Mouse (Mus musculus): ENCODE results near the gene Olfr520.
A peak's percentile ranks its signal among the peaks of the same experiment; 100 is the strongest.
"Not testable (repeated sequence)": the region's sequence is repeated elsewhere in the genome, so short reads cannot be mapped to it uniquely, and the experiment has no call there.

Olfr520 gene

DNA sequence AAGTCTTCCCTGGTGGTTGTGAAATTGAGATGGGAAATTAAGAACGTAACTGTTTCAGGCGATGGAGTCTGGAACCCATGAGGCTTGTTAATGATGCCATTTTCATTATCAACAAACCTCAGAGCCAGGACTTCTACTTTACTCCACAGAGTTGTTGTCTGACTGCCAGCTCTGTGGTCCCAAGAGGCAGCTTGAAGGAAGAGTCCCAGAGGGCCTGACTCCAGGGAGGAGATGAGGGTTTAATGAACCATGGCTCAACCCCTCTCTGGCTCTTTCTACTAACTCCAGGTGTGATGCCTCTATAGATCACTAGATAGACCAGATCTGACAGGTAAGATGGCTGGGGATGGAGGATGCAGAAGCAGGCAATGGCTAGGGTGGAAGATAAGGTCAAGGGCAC is at the start of gene Olfr520:
Olfr520 (plus strand) TSS at position 301 of the 400 bp plus-strand sequence.
- no peak for DNase-seq (ENCODE audit: extremely low spot score, low spot score)

DNA sequence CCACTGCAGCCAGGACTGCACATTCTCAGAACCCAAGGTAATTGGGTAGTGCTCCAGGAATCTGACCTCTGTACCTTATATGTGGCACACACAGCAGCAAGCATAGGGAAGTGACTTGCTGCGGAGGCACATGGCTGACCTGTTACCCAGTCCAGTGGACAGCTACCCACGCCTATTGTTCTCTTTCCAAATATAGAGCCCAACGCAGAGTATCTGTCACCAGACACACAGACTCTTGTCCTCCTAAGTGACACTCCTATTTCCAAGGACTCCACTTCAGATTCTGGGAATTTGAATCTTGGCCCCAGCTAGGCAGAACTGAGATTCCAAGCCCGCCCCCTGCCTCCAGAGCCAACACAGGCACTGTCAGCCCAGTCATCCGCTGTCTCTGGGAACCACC is 49.3 kb upstream of the Olfr520 start:
- no peak for DNase-seq (ENCODE audit: extremely low spot score, low spot score)

DNA sequence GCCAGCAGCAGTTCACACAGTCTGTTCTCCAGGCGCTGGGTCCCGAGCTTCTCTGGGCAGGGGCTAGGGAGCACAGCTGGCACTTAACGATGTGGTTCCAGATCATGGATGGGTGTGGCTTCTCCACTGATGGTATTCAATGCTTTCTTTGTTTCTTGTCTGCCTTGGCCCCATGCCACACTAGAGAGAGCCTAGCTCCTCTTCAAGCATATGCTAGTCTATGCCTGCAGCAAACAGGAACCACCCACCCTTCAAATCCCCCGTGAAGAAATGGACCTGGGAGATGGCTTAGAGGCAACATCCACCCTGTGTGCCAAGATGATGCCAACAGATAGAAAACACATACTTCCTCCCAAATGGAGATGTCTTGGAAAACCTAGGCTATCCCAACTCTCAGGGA is 46.0 kb upstream of the Olfr520 start:
- no peak for DNase-seq (ENCODE audit: extremely low spot score, low spot score)

DNA sequence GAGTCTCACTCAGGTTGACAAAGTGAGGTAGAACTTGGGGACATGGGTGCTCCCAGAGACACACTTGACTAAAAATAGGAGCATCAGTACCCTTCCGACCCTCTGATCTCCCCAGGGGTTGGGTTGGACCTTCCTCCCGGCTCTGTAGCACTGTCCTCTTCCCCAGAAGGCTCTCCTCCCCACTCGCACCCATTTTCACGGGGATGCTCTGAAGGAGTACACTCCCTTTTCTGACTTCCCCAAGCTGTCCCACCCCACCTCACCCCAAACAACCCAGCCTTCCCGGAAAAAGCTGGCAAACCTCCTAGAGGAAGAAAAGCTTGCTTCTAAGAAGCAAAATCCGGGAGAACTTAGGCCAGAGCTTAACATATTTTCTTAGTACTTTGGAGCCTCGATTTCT is 39.3 kb upstream of the Olfr520 start:
- no peak for DNase-seq (ENCODE audit: extremely low spot score, low spot score)

DNA sequence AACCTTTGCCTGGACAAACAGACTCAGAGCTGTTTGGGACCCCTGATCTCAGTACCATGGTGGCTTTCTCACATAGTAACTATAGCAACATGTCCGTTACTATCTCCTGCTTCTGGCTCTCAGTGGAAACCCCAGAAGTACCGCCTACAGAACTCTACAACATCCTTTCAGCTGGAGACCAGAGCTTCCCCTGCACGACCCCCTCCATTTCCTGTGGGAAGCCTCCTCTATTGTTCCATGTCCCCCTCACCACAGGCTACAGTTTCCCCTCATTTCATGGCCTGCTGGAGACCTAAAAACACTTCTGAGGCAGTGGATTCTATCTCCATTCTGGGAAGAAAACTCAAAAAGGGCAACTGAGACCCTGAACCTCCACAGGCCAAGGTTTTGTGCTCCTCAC is 37.7 kb upstream of the Olfr520 start:
- no peak for DNase-seq (ENCODE audit: extremely low spot score, low spot score)

DNA sequence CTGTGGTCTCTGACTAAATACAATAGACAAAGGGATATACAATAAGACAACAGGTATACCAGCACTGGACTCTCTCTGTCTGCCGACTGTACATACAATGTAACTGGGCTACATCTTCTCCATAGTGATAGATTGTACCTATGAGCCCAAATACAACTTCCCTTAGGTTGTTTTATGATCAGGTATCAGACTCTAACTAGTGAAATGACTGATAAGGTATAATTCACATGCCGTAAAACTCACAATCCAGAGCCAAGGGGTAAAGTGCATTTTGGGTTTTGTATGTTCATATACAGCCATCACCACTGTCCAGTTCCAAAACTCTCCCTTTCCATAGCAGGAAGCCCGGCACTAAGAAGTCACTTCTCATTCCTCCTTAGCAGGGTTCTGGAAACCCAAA is 36.7 kb upstream of the Olfr520 start:
- no peak for DNase-seq (ENCODE audit: extremely low spot score, low spot score)

DNA sequence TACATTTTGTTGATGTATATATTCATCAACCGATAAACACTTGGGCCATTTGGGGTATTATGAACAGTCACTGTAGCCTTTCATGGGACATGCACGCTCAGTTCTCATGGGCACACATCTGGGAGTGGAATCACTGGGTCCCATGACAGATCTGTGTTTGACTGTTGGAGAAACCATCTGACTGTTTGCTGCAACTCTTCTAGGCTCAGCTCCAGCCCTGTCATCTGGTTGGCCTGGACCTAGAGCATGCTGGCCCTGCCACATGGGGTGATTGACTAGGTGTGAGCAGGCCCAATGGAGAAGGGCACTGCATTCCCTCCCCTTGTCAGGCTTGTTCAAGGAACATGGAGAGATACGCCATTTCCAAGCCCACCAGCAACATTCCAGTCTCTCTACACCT is 36.1 kb upstream of the Olfr520 start:
- DNase-seq (ENCODE audit: extremely low spot score, low spot score), result no peak

DNA sequence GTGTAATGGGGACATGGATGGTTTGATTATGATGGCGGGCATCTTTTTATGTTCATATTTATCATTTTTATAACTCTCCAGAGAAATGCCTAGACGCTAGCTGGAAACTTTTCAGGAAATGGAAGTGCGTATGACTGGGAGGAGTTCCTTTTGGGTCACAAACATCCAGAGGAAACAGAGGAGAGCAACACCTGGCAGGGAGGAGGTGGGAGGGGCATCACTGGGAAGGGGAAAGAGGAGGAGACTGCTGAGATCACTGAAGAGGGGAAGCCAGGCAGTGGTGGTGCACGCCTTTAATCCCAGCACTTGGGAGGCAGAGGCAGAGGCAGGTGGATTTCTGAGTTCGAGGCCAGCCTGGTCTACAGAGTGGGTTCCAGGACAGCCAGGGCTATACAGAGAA is 35.6 kb upstream of the Olfr520 start:
- DNase-seq (ENCODE audit: extremely low spot score, low spot score), result not testable (repeated sequence)

DNA sequence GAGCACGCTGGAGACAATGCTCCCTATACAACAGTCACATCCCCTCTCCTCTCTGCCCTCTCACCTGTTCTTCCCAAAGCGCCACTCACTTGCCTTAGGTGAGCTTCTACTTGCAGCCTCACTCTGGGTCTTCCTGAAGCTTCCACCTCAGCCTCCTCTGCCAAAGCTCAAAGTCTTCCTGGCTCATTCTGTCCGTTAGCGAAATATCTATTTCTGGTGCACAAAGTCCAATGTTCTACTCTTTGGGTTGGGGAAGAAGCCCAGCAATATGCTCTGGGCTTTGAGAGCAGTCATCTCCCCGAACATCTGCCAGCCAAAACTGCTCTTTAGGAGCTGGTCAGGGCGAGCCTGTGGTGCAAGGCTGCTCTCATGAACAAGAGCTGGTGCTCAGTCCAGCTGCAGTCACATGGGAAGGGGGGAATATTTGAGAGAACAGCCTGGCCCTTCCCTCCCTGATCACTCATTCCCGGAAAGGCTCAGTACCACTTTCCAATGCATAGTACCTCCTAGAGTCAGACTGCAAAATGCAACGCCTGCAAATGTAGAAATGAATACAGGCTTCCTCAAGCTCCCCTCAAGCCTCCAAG is 34.5 kb upstream of the Olfr520 start:
- DNase-seq (ENCODE audit: extremely low spot score, low spot score), result no peak

DNA sequence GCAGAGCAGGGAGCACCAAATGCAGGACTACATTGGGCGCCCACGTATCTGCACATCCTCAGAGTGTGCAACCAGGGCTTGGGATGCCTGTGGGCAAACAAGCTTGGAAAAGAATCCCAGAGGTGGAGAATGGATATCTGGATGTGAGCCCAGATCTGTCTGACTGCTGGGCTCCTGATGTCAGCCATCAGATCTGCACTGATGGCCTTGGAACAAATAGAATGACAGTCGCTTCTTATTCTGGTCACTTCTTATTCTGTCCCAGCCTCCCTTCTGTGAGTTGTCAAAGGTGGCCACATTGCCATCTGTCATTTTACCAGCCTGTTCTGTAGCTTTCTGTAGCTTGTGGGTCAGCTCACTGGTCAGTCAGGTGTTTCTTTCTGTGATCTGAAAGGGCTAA is 31.5 kb upstream of the Olfr520 start:
- no peak for DNase-seq (ENCODE audit: extremely low spot score, low spot score)

DNA sequence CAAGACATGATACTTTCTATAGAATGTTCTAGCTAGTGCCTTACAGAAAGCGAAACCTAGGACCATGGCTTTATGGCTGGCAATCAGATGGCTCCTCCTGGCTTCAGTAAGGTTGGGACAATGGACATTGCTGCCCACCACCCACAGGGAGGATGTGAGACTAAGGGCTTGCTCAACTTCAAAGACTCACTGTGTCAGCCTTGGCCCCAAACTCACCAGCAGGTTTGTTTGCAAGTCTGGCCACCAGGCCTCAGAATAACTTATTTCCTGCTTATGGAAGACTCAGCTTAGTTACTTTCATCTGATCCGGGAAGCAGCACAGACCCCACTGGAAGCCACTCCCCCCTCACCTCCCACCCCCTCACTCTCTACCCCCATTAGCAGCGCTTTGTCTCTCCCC is 31.0 kb upstream of the Olfr520 start:
- DNase-seq (ENCODE audit: extremely low spot score, low spot score), result no peak

DNA sequence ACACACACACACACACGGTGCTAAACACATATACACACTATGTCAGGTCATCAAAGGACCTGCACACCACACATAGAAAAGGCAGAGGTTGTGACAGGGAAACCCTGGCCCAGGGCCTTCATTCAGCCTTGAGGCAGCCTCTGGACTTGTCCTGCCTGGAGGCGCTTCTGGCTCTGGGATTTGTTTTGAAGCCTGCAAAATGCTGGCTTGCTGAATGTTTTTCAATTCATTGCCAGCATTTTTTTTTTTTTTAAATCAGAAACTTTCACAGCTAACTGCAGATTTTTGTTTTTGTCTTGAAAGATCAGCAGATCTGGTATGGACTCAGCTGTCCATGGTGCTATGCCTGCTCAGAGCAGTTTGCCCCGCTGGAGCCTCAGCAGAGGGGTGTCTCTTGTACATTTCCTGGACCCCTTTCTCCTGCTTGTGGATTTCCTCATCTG is 30.3 kb upstream of the Olfr520 start:
- no peak for DNase-seq (ENCODE audit: extremely low spot score, low spot score)

DNA sequence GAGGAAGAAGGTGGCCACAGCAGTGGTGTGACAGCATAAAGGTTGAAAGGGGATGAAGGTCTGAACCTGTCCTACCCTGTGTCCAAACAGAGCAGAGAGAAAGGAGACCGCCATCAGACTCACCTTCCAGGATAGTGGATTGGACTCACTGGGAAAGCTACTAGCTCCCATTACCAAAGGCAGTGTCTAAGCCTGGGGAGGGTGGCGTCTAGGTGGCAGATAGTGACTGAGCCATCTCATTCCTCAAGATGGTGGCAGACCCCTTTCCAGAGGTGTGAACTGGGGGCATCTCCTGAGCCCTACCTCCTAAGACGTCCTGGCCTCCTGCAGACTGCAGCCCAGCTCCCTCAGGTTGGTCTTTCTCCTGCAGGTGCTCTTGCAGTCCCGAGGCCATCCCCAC is 29.4 kb upstream of the Olfr520 start:
- DNase-seq (ENCODE audit: extremely low spot score, low spot score), result no peak

DNA sequence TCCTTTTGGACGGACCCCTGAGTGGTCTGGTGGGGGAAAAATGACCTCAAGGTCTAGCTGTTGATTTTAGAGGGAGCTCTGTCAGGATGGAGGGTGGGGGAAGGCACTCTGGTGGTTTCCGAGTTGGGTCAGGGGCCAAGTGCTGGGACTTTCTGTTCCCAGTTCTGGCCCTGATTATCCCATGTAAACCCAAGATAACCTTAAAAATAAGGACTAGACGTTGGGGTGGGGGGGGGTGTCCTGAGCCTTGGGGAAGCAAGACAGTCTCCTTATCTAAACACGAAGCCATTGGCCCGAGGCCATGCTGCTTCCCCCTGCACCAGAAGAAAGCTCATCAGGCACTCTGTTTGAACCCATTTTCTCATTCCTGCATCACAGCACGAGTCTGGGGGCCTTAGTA is 27.9 kb upstream of the Olfr520 start:
- DNase-seq (ENCODE audit: extremely low spot score, low spot score), result no peak

DNA sequence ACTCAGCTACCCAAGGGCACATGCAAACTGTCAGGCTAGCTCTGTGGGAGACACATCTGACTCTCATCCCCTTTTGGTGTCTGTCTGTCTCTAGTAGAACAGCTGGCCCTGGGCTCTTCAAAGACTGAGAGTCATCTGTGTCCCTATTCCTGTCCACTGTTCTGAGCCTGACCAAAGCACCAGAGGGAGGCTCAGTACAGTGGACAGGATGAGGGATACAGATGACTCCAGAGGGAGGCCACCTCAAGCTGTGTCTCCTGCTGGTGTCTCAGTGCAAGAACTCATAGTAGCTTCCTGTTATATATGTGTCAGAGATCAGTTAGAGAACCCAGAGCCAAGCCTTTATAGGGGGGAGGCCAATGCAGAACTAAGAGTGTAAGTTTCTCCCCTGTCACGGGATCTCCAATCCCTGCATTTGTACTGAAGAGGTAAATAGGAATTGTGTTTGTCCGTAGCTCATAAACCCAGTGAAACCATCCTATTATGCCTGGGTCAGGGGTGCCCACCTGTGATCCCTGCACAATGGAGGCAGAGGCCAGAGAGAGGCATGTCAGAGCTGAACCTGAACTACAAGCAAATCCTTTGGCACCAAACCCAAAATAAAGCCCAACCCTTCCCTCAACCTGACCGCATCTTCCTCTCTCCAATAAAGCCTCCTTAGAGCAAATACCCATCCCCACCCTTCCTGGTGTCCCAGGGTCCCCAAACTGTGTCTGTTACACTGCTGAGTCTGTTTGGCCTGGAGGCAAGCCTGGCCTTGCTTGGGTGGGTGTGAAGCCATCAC is 25.1 kb upstream of the Olfr520 start:
- DNase-seq (ENCODE audit: extremely low spot score, low spot score), result no peak

DNA sequence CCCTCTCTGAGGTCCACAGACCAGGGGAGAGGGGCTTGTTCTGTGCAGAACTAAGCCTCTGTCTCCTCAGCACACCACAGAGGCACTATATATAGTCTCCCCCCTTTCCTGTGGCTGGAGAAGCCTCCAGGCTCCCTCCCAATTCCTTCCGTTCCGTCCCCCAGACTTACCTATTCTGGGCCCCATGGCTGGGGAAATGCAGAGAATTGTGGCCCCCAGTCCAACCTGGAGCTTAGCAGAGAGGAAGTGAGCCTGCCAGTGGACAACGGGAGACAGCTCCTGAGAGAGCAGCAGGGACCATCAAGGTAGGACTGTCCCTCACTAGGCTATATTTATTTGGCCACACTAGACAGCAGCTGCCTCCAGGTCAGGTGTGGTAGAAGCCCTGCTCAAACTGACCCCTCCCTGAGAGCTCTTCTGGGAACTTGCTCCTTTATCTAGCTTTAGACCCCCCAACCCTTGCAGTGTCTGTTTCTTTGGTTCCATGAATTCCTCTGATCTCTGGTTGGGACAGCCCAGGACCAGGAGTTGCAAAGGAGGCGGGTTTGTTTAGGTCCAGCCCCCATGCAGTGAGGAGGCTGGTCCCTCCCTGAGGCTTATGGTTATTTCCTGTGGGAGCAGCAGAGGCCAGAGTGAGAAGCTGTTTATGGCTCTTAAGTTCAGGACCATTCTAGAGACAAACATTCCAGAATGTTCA is 23.6 kb upstream of the Olfr520 start:
- no peak for DNase-seq (ENCODE audit: extremely low spot score, low spot score)

DNA sequence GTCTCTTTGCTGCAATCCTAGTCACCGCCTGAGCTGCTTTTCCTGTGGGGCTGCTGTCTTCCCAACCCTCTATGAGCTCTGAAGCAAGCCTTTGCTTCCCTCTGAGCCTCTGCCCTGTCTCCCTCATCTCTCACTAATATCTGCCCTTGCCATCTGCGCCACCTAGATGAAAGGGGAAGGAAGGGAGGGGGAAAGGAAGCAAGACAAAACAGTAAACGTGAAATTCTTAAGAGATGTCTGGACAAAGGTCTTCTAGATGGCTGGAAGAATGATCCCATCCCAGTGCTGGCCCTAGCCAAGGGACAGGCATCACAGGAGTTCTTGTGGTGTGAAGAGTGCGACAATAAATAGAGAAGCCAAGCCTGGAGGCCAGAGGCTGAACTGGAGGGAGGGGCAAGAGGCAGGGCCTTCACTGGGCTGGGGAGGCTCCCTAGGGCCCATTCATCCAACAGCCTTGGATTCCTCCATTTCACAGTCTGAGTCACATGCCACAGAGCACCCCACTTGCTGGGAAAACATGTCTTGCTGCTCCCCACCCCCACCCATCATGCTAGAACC is 23.0 kb upstream of the Olfr520 start:
- DNase-seq (ENCODE audit: extremely low spot score, low spot score), result no peak

DNA sequence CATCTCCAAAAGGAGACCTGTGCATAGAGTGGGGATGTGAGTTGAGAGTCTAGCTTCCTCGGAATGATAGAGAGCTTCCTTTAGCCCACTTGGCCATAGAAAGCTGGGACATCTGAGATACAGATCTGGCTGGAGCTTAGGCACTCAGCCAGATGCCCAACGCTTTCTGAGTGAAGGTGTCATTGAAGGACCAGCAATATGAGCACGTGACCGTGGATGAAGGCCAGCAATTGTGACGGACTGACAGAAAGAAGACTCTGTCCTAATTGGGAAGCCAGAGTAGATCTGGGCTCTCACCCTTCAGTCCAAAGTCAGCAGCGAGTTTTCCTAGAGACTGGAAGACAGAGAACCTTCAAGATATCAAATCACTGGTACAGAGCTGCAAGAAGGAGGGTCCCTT is 22.4 kb upstream of the Olfr520 start:
- no peak for DNase-seq (ENCODE audit: extremely low spot score, low spot score)

DNA sequence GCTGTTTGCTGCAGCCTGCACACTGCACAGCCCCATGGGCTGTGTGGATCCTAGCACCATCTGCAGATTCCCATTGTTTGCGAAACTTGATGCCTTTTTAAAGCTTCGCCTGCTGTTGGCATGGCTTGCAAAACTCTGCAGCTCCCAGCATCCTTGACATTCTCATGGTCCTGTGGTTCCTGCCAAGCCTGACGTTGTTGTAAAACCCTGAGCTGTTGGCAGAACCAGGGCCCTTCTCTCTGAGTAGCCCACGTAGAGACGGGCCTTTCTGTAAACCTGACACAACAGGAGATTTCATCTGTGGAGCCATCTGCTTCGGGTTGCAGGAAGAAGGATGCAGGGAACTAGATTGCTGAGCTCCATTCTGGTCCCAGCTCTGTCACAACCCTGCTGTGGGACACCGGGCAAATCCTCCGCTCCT is 21.8 kb upstream of the Olfr520 start:
- no peak for DNase-seq (ENCODE audit: extremely low spot score, low spot score)

DNA sequence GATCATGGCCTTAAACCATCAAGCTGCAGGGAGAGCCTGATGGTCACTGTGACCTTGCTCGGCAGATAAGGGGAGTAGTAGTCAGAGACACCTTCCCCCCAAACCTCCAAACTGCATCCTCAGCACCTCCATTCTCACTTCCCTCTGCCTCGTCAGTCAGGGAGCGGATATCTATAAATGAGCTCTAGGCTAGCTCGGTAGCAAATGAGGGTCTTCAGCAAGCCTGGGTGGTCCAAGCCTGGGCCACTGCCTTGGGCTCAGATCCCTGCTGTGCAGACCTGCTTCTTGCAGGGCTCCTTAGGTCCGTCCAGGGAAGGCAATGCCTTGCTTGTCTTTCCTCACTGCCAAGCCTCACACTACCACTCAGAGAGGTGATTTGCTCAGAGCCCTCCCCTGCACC is 21.3 kb upstream of the Olfr520 start:
- no peak for DNase-seq (ENCODE audit: extremely low spot score, low spot score)

DNA sequence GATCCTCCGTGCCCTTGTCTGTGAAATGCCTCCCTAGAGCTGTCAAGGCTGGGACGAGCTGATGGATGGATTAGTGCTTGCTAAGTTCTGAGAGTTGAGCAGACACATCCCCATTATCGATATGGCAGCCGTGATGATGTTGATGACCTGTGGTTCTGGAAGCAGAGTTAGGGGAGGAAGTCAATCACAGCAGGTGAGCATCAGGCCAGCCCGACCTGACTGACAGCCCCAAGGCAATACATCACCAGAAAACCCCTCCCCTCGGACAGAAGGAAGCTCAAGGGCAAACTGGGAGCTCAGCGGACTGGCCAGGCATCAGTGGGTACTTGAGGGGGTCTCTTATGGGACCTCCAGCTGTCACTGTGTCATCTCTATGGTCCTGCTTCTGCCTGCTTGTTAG is 20.1 kb upstream of the Olfr520 start:
- DNase-seq (ENCODE audit: extremely low spot score, low spot score), result no peak

DNA sequence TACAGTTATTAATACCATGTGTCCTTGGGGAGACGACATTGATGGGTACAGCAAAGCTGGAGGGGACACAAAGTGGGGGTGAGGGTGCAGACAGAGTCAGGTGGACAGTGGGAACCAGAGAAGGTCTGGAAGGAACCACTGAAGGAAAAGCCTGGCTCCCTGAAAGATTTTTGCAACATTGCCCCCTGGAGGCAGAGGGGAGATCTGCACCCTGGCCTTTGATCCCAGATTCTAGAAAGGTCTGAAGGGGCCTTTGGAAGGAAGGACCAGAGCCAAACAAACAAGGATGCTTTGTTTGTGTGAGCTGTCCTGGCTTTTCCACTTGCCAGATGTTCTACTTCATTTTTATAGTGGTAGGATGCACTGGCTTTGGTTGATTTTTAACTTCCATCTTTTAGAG is 19.6 kb upstream of the Olfr520 start:
- peak; percentile 55 for DNase-seq (ENCODE audit: extremely low spot score, low spot score)
